Comparison of ENCODE assay signal across 14 mouse cellular contexts in genomic region chr7:144780190-144780589, GRCm38 (mm10). TPM values are rescaled to one million over a fixed set of nuclear protein-coding genes. Genes with fewer than 3 reads are reported as not detected.
"Had no signal": no experiment of that assay in that cellular context is flagged by ENCODE, and none has a peak within 500 bp of the region (broad histone marks: within the 10 kb centered on the region; RNA-seq: fewer than 3 reads in every experiment).

No protein-coding gene starts in this region.

- DNase-seq: kidney, adult 18-20 months; kidney, postnatal 10 days; layer of hippocampus, adult 9-11 months; layer of hippocampus, postnatal 36 days; lung, adult 18-20 months; lung, postnatal 14 days; midbrain, embryonic 14.5 days; thymus, postnatal 4 days had no signal

- H3K9ac ChIP-seq: hindbrain, embryonic 14.5 days; limb, embryonic 15.5 days; liver, embryonic 14.5 days; neural tube, embryonic 12.5 days; stomach, embryonic 15.5 days had no signal

- H3K9me3 ChIP-seq: limb, embryonic 15.5 days; neural tube, embryonic 12.5 days; stomach, embryonic 15.5 days had no signal

- H3K36me3 ChIP-seq: limb, embryonic 15.5 days; neural tube, embryonic 12.5 days; stomach, embryonic 15.5 days had no signal

- H3K4me3 ChIP-seq: limb, embryonic 15.5 days; neural tube, embryonic 12.5 days; stomach, embryonic 15.5 days had no signal

- H3K27ac ChIP-seq: hindbrain, embryonic 14.5 days; limb, embryonic 15.5 days; liver, embryonic 14.5 days; neural tube, embryonic 12.5 days; stomach, embryonic 15.5 days had no signal

- H3K27me3 ChIP-seq: limb, embryonic 15.5 days; stomach, embryonic 15.5 days had no signal

- H3K4me2 ChIP-seq: hindbrain, embryonic 14.5 days; limb, embryonic 15.5 days; neural tube, embryonic 12.5 days; stomach, embryonic 15.5 days had no signal

- H3K4me1 ChIP-seq: neural tube, embryonic 12.5 days had no signal

RNA-seq across cellular contexts. Expression of gene Fgf3, which starts 57.7 kb away (rescaled TPM):
- polyA plus RNA-seq: limb, embryonic 11.5 days; stomach, embryonic 15.5 days had no signal
